Mouse (Mus musculus) layer of hippocampus, adult 2 months (tissue): ENCODE measurements at regions not wholly inside any gene's neighbourhood (a gene's known extent, or its start where the extent isn't known, plus 50 kb on each side); places are given as distances from the start of the nearest gene placed in this dataset.

Source experiments
- DNase-seq, 2 experiments: peaks; one replicate each; pipeline ENCODE4 v3.0.0; 2022; ENCODE audit warnings: low spot score in 2 of 2
- H3K27ac ChIP-seq: fragments of 200-600 bp; 2 replicates; pipeline ENCODE4 v1.8.1; 2022
- H3K4me3 ChIP-seq: fragments of 200-600 bp; 2 replicates; pipeline ENCODE4 v1.8.1; 2022; ENCODE audit warnings: mild to moderate bottlenecking
- CTCF ChIP-seq: fragments of 200-600 bp; conservative IDR thresholded peaks from 2 replicates; pipeline ENCODE4 v1.8.1; 2022; ENCODE audit warnings: antibody characterized with exemption, mild to moderate bottlenecking, moderate library complexity

DNA sequence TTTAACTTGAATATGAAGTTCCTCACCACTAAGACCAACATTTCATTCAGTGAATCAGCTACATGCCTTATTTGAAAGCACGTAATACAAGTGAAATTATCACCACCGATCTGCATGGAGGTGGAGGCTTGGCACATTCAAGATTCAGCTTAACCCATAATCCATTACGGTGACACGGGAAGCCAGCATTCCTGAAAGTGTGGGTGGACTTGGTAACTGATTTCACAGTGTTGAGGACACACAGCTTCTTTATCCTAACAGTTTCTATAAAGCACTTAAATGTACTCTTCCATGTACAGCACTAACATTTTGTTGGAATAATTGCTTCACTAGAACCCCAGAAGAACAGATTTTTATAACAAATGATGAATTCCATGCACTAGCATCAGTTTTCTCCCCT is 72.8 kb upstream of the B430218F22Rik start:
- TF ChIP-seq CTCF: no peak
- Histone ChIP-seq H3K27ac (no peak overlapping the region), H3K4me3 (no peak overlapping the region)
- DNase-seq: peak in 1 of 2 experiments; percentile 4
